ENCODE assay signal across 8 mouse cellular contexts in genomic region chr8:85700751-85701351, GRCm38 (mm10). TPM values are rescaled to one million over a fixed set of nuclear protein-coding genes. Genes with fewer than 3 reads are reported as not detected.
DNase-seq lines count a peak whose midpoint lies in the region; ATAC-seq and TF ChIP-seq lines count a peak whose summit lies in the region.

TSS of gene Neto2 (minus strand) at chr8:85700924.

- no peak within 1 kb of the TSS for H3K4me3 ChIP-seq in C2C12 (ENCODE audit: insufficient read depth, poor library complexity, severe bottlenecking)
- peak within 1 kb of the TSS; percentile 66 for H3K4me3 ChIP-seq in forebrain, embryonic 11.5 days (ENCODE audit: low read depth, low read length)
- H3K4me3 ChIP-seq in liver, embryonic 16.5 days (ENCODE audit: low read depth, low read length) = peak within 1 kb of the TSS; percentile 65
- H3K4me3 ChIP-seq in neural tube, embryonic 13.5 days = peak within 1 kb of the TSS; percentile 68

- H3K4me2 ChIP-seq in forebrain, embryonic 11.5 days (ENCODE audit: low read depth, low read length, severe bottlenecking) = peak within 1 kb of the TSS; percentile 67
- H3K4me2 ChIP-seq in liver, embryonic 16.5 days (ENCODE audit: low read depth, low read length) = peak within 1 kb of the TSS; percentile 96
- H3K4me2 ChIP-seq in neural tube, embryonic 13.5 days = peak within 1 kb of the TSS; percentile 73

- H3K36me3 ChIP-seq in C2C12 (ENCODE audit: control insufficient read depth, insufficient read depth) = no peaks in the 10 kb centered on the region
- no peaks in the 10 kb centered on the region for H3K36me3 ChIP-seq in forebrain, embryonic 11.5 days (ENCODE audit: control insufficient read depth, insufficient read depth, low read length)
- H3K36me3 ChIP-seq in liver, embryonic 16.5 days (ENCODE audit: control insufficient read depth, insufficient read depth) = no peaks in the 10 kb centered on the region
- no peaks in the 10 kb centered on the region for H3K36me3 ChIP-seq in neural tube, embryonic 13.5 days

- H3K9ac ChIP-seq in forebrain, embryonic 11.5 days (ENCODE audit: low read length) = peak within 1 kb of the TSS; percentile 95
- peak within 1 kb of the TSS; percentile 56 for H3K9ac ChIP-seq in liver, embryonic 16.5 days (ENCODE audit: low read depth, low read length)
- peak within 1 kb of the TSS; percentile 95 for H3K9ac ChIP-seq in neural tube, embryonic 13.5 days

- ATAC-seq in forebrain, embryonic 11.5 days (replicated peaks; ENCODE audit: low FRiP score) = peak; percentile 87
- peak; percentile 73 for ATAC-seq in liver, embryonic 16.5 days (ENCODE audit: low read depth)
- ATAC-seq in neural tube, embryonic 13.5 days (ENCODE audit: low read depth) = peak; percentile 91

- no peaks in the 10 kb centered on the region for H3K79me2 ChIP-seq in C2C12 (ENCODE audit: control insufficient read depth, insufficient read depth)

- H3ac ChIP-seq in C2C12 (ENCODE audit: control insufficient read depth, insufficient read length, low read depth) = peak within 1 kb of the TSS; percentile 40

- DNase-seq in c-Kit-positive CD71-negative TER-119-negative erythroid progenitor cells, embryonic 14.5 days (ENCODE audit: low read depth) = peak; percentile 18
- peak; percentile 91 for DNase-seq in forebrain, embryonic 11.5 days (ENCODE audit: low spot score)
- DNase-seq in heart, postnatal 10 days = peak; percentile 74 to 77
- peak; percentile 80 to 89 for DNase-seq in kidney, postnatal 4 days
- peak; percentile 23 for DNase-seq in telencephalon, adult 2 months (ENCODE audit: low read depth, low spot score)

- no peaks in the 10 kb centered on the region for H3K79me3 ChIP-seq in C2C12 (ENCODE audit: low read depth)

- H3K27me3 ChIP-seq in C2C12 (ENCODE audit: control insufficient read depth, insufficient read depth, insufficient read length) = peaks cover 18% of the 10 kb centered on the region
- no peaks in the 10 kb centered on the region for H3K27me3 ChIP-seq in forebrain, embryonic 11.5 days (ENCODE audit: control insufficient read depth, insufficient read depth, low read length)
- peaks cover 26% of the 10 kb centered on the region for H3K27me3 ChIP-seq in liver, embryonic 16.5 days (ENCODE audit: control insufficient read depth, insufficient read depth, low read depth, low read length)
- H3K27me3 ChIP-seq in neural tube, embryonic 13.5 days = peaks cover 13% of the 10 kb centered on the region

- 7% methylated on average over 53 of the region's 65 CpGs for WGBS in forebrain, embryonic 11.5 days
- 5% methylated on average over 50 of the region's 65 CpGs for WGBS in liver, embryonic 16.5 days (ENCODE audit: insufficient replicate concordance)
- 5% methylated on average over 59 of the region's 65 CpGs for WGBS in neural tube, embryonic 13.5 days

- peaks cover 4% of the 10 kb centered on the region for H3K4me1 ChIP-seq in forebrain, embryonic 11.5 days (replicated peaks; ENCODE audit: control insufficient read depth, insufficient read depth, low read length)
- peaks cover 7% of the 10 kb centered on the region; the same call in 1 of the 2 replicates for H3K4me1 ChIP-seq in liver, embryonic 16.5 days (ENCODE audit: control insufficient read depth, low read depth, low read length)
- H3K4me1 ChIP-seq in neural tube, embryonic 13.5 days (replicated peaks) = peaks cover 12% of the 10 kb centered on the region

- intact Hi-C loops in heart, postnatal 10 days (cut with DNase I) = loop anchor here (1.0 to 5.0 kb wide), 5 partner anchors 141 to 1206 kb away; partner anchors contain the start of genes Itfg1 and Phkb

- no peaks in the 10 kb centered on the region for H3K9me3 ChIP-seq in forebrain, embryonic 11.5 days (ENCODE audit: control insufficient read depth, low read length)
- H3K9me3 ChIP-seq in liver, embryonic 16.5 days (replicated peaks; ENCODE audit: control insufficient read depth, low read length) = no peaks in the 10 kb centered on the region
- H3K9me3 ChIP-seq in neural tube, embryonic 13.5 days = no peaks in the 10 kb centered on the region

- peak within 1 kb of the TSS; percentile 94 for H3K27ac ChIP-seq in forebrain, embryonic 11.5 days (ENCODE audit: low read depth, low read length)
- H3K27ac ChIP-seq in liver, embryonic 16.5 days (ENCODE audit: low read length) = no peak within 1 kb of the TSS
- peak within 1 kb of the TSS; percentile 98 for H3K27ac ChIP-seq in neural tube, embryonic 13.5 days (replicated peaks)

- TF ChIP-seq CTCF in C2C12 (IDR thresholded peaks at IDR 0.05; ENCODE audit: control insufficient read depth, insufficient read depth, insufficient read length) = no peak

TF ChIP-seq in C2C12, 6 proteins besides CTCF, POLR2A, EP300 and RAD21:
- TF ChIP-seq MAX (IDR thresholded peaks at IDR 0.05) (no peak), USF1 (IDR thresholded peaks at IDR 0.05; ENCODE audit: low read depth) (no peak), MYOD1 (IDR thresholded peaks at IDR 0.05; ENCODE audit: control insufficient read depth, insufficient read length, low read depth) (no peak), FOSL1 (IDR thresholded peaks at IDR 0.05; ENCODE audit: insufficient read depth, low read length, poor library complexity, severe bottlenecking) (no peak), CEBPB (IDR thresholded peaks at IDR 0.05; ENCODE audit: low read depth) (no peak), MYOG (IDR thresholded peaks at IDR 0.05; ENCODE audit: control insufficient read depth, extremely low read depth, insufficient read length) (no peak)

RNA-seq across cellular contexts. Expression of gene Neto2, which starts in this region (rescaled TPM):
- 0.18 TPM for polyA plus RNA-seq in C2C12 (2012; fragmentation: generic; extraction: Trizol)
- polyA plus RNA-seq in forebrain, embryonic 11.5 days (2014; fragmentation: Nextera tagmentation; extraction: Ambion mirVana) = 32.1 and 32.4 TPM in 2 replicates
- 1 to 10 TPM; 5.2 to 5.5 TPM for total RNA-seq in heart, postnatal 10 days (2021)
- polyA plus RNA-seq in liver, embryonic 16.5 days (2015; fragmentation: Nextera tagmentation; extraction: Ambion mirVana) = 0.42 and 0.54 TPM in 2 replicates
- 41.2 and 42.3 TPM in 2 replicates for polyA plus RNA-seq in neural tube, embryonic 13.5 days (2015; fragmentation: Nextera tagmentation; extraction: Ambion mirVana)

Comparison
In these comparisons a context has a peak if more than half of its experiments do, and no peak if none do; other contexts are left out.
1. RNA of gene Neto2 (polyA plus RNA-seq): 41.2 to 42.3 TPM in neural tube, embryonic 13.5 days and 32.1 to 32.4 TPM in forebrain, embryonic 11.5 days; 0.42 to 0.54 TPM in liver, embryonic 16.5 days and 0.18 TPM in C2C12 (single experiment); every median in the first group is over 10 times any median in the second.
2. Peak in ATAC-seq, H3K4me3 ChIP-seq, H3K9ac ChIP-seq and H3K4me2 ChIP-seq in liver, embryonic 16.5 days; RNA of the gene not detected or under 1 TPM.
3. DNase-seq: peak in every context shown above with its lines; median percentile 91 in forebrain, embryonic 11.5 days; 84 in kidney, postnatal 4 days; 76 in heart, postnatal 10 days; 23 in telencephalon, adult 2 months; 18 in c-Kit-positive CD71-negative TER-119-negative erythroid progenitor cells, embryonic 14.5 days.
4. Peak in every context shown above with its lines, with median percentiles within 50 percentile points of each other: ATAC-seq, H3K4me2 ChIP-seq and H3K9ac ChIP-seq.